Mouse (Mus musculus) megakaryocyte, embryonic 14.5 days (primary cell): ENCODE measurements around the gene G6pc3. TPM values are rescaled to one million over a fixed set of nuclear protein-coding genes. Genes with fewer than 3 reads are reported as not detected.
A peak's percentile ranks its signal among the peaks of the same experiment; 100 is the strongest.

Experiments used
- H3K27me3 ChIP-seq: replicated peaks from 2 replicates; pipeline ENCODE3; 2012; ENCODE audit warnings: inconsistent platforms
- H3K36me3 ChIP-seq: replicated peaks from 2 replicates; pipeline ENCODE3; 2012; ENCODE audit warnings: low read length, inconsistent platforms, mixed read lengths
- H3K4me1 ChIP-seq: 2 replicates; pipeline ENCODE4 v1.6.1; 2012; ENCODE audit warnings: inconsistent platforms
- H3K4me3 ChIP-seq: replicated peaks from 2 replicates; pipeline ENCODE3; 2012; ENCODE audit warnings: moderate library complexity, mild to moderate bottlenecking, inconsistent platforms
- H3K9me3 ChIP-seq: 2 replicates; pipeline ENCODE4 v1.6.1; 2012; ENCODE audit warnings: inconsistent platforms
- FLI1 ChIP-seq: IDR thresholded peaks from 2 replicates; pipeline ENCODE4 v1.6.1; 2012; ENCODE audit warnings: low read length, inconsistent platforms, mixed read lengths
- GATA1 ChIP-seq: IDR thresholded peaks from 3 replicates; pipeline ENCODE4 v1.6.1; 2012; ENCODE audit warnings: mixed read lengths, low read length, inconsistent platforms, borderline replicate concordance
- polyA plus RNA-seq: library from polyadenylated mRNA; stranded (reverse); fragments of >175 nt; gene quantifications from 2 replicates; pipeline ENCODE4 v1.2.3, GENCODE M21; 2012; ENCODE audit warnings: low replicate concordance; ENCODE audit not compliant: insufficient read depth

Gene G6pc3
- polyA plus RNA-seq, 1 experiment, result 73.3 TPM

DNA sequence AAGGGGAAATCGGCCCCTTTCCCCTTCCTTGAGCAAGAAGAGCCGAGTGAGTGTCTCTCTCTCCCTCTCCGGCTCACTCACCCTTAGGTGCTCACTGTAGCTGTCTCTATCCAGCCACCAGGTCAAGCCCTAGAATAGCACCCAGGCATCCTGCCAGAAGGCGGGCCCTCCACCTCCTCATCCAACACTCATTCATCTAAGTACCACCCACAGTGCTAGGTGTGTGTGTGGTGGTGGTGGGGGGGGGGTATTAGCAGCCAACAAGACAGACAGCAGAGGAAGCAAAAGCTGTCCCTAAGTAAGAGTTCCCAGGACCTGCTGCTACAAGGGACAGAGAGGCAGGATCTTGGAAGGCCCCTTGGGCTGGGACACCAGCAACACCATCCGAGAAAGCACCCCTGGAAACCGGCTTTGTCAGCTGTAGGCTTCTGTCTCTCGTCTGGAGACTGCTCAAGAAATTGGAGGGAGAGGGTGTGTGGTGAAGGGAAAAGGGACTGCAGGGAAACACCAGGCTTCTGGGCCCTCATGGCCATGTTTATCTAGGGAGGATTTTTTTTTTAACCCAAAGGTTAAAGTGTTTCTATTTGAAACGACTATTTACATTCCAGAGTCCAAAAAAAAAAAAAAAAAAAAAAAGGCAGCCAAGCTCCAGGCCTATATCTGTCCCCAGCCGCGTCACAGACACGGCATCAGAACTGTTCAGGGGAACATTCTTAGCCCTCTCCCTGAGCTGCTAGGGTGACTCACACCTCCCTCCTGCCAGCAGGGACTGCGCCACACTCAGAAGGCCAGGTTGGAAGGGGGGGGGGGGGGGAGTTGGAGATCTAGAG, 26.9 kb downstream of the G6pc3 start:
- no peaks in the 10 kb centered on the region for H3K27me3 ChIP-seq
- TF ChIP-seq GATA1, result no peak
- TF ChIP-seq FLI1, result no peak
- H3K9me3 ChIP-seq, result no peaks in the 10 kb centered on the region
- H3K4me1 ChIP-seq, result peaks cover 99% of the 10 kb centered on the region
- H3K4me3 ChIP-seq, result peak overlapping the region; percentile 99
- peaks cover 94% of the 10 kb centered on the region for H3K36me3 ChIP-seq

DNA sequence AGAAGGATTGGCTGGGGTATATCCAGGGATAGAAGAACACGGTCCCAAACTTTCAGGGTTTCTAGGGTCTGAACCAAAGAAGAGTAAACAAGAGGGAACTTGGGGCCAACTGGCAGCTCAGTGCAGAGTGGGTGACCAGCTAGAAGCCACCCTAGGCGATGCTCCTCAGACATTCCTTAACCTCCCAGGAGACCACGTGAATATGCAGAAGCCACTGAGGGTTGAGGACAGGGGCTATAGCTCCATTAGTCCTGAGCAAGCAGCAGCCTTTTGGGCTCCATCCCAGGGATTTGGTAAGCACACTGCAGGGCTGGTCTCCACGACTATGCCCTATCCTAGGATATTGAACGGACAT, 27.4 kb downstream of the G6pc3 start:
- peaks cover 94% of the 10 kb centered on the region for H3K36me3 ChIP-seq
- H3K27me3 ChIP-seq, result no peaks in the 10 kb centered on the region
- TF ChIP-seq FLI1 (no peak), GATA1 (no peak)
- peaks cover 99% of the 10 kb centered on the region for H3K4me1 ChIP-seq
- H3K4me3 ChIP-seq, result peak overlapping the region; percentile 99
- H3K9me3 ChIP-seq, result no peaks in the 10 kb centered on the region

DNA sequence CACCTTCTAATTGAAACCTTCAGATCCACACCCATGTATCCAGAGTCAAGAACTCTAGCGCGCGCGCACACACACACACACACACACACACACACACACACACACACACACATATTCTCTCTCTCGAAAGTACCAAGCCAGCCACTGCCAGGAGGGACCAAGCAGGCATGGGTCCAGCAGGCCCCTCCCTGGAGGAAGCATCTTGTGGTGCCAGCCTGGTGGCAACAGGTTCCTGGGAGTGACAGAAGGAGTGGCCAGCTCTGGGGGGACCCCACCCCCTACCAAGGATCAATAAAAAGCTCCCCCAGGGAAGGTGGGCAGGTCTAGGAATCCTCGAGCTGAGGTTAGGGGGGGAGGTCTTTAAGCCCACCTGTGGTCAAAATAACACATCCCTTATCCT, 28.0 kb downstream of the G6pc3 start:
- Histone ChIP-seq H3K36me3 (peaks cover 94% of the 10 kb centered on the region), H3K4me1 (peaks cover 99% of the 10 kb centered on the region), H3K4me3 (peak overlapping the region; percentile 99), H3K9me3 (no peaks in the 10 kb centered on the region), H3K27me3 (no peaks in the 10 kb centered on the region)
- TF ChIP-seq GATA1 (no peak), FLI1 (no peak)

DNA sequence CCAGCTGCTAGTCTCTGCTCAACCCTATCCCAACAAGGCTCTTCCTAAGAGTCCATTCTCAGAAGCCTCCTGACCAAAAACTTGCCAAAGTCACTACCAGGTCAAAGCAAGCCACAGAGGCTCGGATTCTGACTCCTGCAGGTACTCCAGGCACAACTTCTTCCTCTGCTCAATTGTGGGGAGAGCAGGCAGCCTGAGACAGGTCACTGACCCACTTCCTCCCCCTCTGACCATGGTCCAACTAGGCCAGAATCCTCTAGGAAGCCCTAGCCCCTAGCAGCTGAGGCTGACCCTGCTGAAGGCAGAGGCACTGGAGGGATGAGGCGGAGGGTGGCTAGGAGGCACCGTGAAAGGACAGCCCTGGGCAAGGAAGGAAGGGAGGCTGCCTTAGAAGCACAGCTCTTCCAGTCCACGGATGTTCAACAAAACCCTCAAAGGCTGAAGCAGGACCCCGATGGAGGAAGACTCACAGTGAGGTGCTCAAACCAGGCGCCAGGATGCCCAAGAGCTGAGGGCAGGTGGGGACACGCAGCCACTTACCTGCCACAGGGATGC, 28.5 kb downstream of the G6pc3 start:
- Histone ChIP-seq H3K36me3 (peaks cover 94% of the 10 kb centered on the region), H3K27me3 (no peaks in the 10 kb centered on the region), H3K4me1 (peaks cover 99% of the 10 kb centered on the region), H3K4me3 (peak overlapping the region; percentile 99), H3K9me3 (no peaks in the 10 kb centered on the region)
- TF ChIP-seq GATA1 (no peak), FLI1 (no peak)

DNA sequence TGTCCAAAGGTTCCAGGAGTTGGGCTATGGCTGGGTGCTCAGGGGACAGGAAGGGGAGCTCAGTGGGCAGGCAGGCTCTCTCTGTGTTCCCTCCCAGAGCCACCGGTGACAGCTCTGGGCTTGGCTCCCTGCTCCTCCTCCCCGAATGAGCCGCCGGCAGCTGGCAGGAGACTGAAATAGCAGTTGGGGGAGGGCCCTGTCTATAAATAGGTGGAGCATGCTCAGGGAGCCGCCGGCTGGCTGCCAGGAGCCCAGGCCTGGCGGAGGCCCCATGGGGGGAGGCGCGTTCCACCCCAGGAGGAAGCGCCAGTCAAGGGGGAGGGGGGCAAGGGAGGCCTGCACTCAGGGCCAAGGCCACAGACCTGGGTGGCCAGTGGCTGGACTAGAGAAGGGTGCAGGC, 29.4 kb downstream of the G6pc3 start:
- Histone ChIP-seq H3K9me3 (no peaks in the 10 kb centered on the region), H3K36me3 (peaks cover 95% of the 10 kb centered on the region), H3K4me3 (peak overlapping the region; percentile 99), H3K27me3 (no peaks in the 10 kb centered on the region), H3K4me1 (peaks cover 100% of the 10 kb centered on the region)
- no peak for TF ChIP-seq FLI1

DNA sequence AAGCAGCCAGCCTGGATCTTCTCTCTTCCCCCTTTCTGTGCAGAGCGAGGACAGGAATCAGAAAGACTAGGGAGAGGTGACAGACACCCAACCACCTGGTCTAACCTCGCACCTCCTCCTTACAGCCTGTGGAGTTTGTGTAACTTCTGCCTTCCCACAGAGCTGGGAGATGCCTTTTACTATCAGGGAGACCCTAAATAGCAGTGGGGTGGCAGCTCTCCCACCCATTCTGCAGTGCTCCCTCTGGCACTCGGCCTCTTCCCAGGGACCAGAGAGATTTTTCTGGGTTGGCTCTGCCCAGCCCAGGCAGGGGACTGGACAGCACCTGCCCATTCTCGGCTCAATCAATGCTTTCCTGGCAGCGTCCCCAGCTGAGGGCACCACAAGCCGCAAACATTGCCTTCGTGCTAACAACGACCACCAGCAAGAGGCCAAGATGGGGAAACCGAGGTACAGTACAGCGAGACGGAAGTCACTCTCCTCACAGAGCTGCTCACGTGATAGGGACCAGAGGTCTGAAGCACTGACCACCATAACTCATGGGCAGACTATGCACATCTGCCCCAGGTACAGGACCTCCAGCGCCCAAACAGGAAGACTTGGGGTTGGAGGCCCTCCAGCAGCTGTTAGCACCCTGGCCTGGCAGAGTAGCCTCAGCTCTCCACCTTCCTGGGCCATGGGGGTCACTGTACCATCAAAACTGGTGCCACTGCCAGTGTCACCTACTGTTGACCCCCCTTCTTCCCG, 30.0 kb downstream of the G6pc3 start:
- Histone ChIP-seq H3K4me3 (peak overlapping the region; percentile 99), H3K4me1 (peaks cover 100% of the 10 kb centered on the region), H3K27me3 (no peaks in the 10 kb centered on the region), H3K9me3 (no peaks in the 10 kb centered on the region), H3K36me3 (peaks cover 95% of the 10 kb centered on the region)
- no peak for TF ChIP-seq FLI1
- TF ChIP-seq GATA1, result no peak

DNA sequence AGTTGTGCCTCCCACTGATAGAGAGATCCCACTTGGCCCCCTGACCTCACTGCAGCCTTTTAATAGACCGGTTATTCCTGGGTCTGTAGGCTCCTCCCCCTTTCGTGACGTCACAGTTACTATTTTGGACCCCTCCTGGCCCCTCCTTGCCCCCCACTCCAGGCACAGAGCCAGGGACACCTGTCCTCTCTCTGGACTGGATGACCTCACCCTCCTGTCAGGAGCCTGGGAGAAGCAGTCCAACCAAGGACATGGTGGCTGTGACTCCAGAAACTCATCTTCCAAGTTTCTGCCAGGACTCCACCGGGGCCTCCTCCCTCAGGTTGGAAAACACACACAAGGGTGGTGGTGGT, 30.6 kb downstream of the G6pc3 start:
- Histone ChIP-seq H3K4me3 (peak overlapping the region; percentile 99), H3K4me1 (peaks cover 100% of the 10 kb centered on the region)
- TF ChIP-seq FLI1 (no peak), GATA1 (no peak)

DNA sequence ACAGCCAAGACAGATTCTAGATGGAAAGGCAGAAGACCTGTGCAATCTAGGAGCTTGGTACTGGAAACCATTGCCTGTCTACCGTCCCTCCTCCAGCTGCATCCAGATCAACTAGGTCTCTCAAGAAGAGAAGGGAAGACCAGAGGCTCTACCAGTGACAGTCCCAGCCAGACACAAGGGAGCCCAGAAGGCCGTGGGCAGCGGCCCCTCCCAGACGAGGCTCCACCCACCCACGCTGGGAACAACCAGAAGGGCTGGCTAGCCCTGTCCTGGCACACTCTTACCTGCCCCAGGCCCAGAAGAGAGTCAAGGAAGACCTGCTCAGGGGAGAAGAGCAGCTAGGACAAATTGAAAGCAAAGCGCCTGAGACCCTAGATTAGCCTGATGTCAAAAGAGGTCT, 31.0 kb downstream of the G6pc3 start:
- peak overlapping the region; percentile 99 for H3K4me3 ChIP-seq

More for the DNA sequence above, 30.6 kb downstream of the G6pc3 start:
- Histone ChIP-seq H3K9me3 (no peaks in the 10 kb centered on the region), H3K36me3 (peaks cover 95% of the 10 kb centered on the region), H3K27me3 (no peaks in the 10 kb centered on the region)

DNA sequence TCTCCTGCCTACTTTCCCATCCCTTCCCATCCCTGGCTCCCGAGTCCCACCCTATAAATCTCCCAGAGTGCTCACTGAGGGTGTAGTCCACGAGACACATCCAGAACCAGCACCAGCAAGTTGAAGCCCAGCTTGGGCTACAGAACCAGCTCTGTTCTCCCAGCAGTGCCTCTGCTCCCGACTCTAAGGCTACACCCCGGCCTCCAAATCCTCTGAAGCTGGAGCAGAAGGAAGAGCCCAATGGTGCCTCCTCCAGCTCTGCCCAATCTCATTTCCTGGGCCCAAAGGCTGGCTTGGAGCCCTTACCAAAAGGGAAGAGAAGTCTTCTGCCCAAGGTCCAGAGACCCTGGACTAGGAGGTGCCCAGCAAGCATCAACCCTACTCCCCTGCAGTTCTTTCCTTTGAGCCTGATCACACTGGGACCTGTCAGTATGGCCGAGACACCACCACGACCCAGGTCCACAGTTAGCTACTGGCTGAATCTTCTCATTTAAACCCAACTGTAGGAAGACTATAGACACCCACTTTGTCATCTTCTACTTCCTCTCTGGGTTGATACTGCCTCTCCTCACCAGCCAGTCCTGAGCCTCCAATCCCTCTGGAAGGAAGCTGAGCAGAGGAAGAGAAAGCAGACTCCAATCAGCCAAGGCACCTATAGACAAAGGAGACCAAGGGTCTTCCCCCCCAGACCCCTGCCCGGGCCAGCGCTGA, 32.0 kb downstream of the G6pc3 start:
- Histone ChIP-seq H3K36me3 (peaks cover 95% of the 10 kb centered on the region), H3K4me3 (peak overlapping the region; percentile 83), H3K27me3 (no peaks in the 10 kb centered on the region), H3K4me1 (peaks cover 100% of the 10 kb centered on the region), H3K9me3 (no peaks in the 10 kb centered on the region)
- no peak for TF ChIP-seq FLI1
- no peak for TF ChIP-seq GATA1

More for the DNA sequence above, 31.0 kb downstream of the G6pc3 start:
- peaks cover 100% of the 10 kb centered on the region for H3K4me1 ChIP-seq
- no peaks in the 10 kb centered on the region for H3K9me3 ChIP-seq
- TF ChIP-seq FLI1 (no peak), GATA1 (no peak)
- H3K27me3 ChIP-seq, result no peaks in the 10 kb centered on the region
- H3K36me3 ChIP-seq, result peaks cover 95% of the 10 kb centered on the region
